Mouse (Mus musculus) heart, embryonic 14.5 days (tissue): ENCODE results near the gene Helz2. TPM values are rescaled to one million over a fixed set of nuclear protein-coding genes. Genes with fewer than 3 reads are reported as not detected.

Source experiments
- ATAC-seq: fragments of 200-750 bp; cut with Nextera tagmentation; 2 replicates; pipeline ENCODE4 v1.8.0; 2017; ENCODE audit warnings: low read depth, moderate TSS enrichment; ENCODE audit not compliant: insufficient number of reproducible peaks, insufficient read depth, low FRiP score
- H3K27ac ChIP-seq, 2 experiments: fragments of 200-500 bp in 1 of 2; fragments of 300-500 bp in 1 of 2; sonication (generic) in 1 of 2; replicated peaks in 1 of 2; 2 replicates each; pipeline ENCODE4 v1.5.1; 2012 to 2014; ENCODE audit warnings: low read depth in 2 of 2, low read length in 2 of 2, control low read depth in 1 of 2, mild to moderate bottlenecking in 1 of 2, mixed read lengths in 1 of 2; ENCODE audit not compliant: control insufficient read depth in 1 of 2, insufficient read depth in 1 of 2
- H3K27me3 ChIP-seq: fragments of 300-500 bp; sonication (generic); 2 replicates; pipeline ENCODE4 v1.6.1; 2014; ENCODE audit warnings: mild to moderate bottlenecking, low read length, control low read depth; ENCODE audit not compliant: control insufficient read depth, insufficient read depth
- H3K36me3 ChIP-seq: fragments of 300-500 bp; sonication (generic); 2 replicates; pipeline ENCODE4 v1.6.1; 2014; ENCODE audit warnings: mild to moderate bottlenecking, control low read depth, low read length, mixed read lengths; ENCODE audit not compliant: control insufficient read depth, insufficient read depth
- H3K4me1 ChIP-seq, 2 experiments: fragments of 200-500 bp in 1 of 2; fragments of 300-500 bp in 1 of 2; sonication (generic) in 1 of 2; 2 replicates each; pipeline ENCODE4 v1.6.1; 2012 to 2014; ENCODE audit warnings: low read length in 2 of 2, control low read depth in 1 of 2, mixed read lengths in 1 of 2; ENCODE audit not compliant: control insufficient read depth in 2 of 2, insufficient read depth in 2 of 2
- H3K4me2 ChIP-seq: fragments of 300-500 bp; sonication (generic); 2 replicates; pipeline ENCODE4 v1.6.1; 2014; ENCODE audit warnings: mild to moderate bottlenecking, low read length
- H3K4me3 ChIP-seq, 2 experiments: fragments of 200-500 bp in 1 of 2; fragments of 300-500 bp in 1 of 2; sonication (generic) in 1 of 2; 2 replicates each; pipeline ENCODE4 v1.5.1; 2012 to 2014; ENCODE audit warnings: low read length in 2 of 2, mild to moderate bottlenecking in 2 of 2, control low read depth in 1 of 2, low read depth in 1 of 2, moderate library complexity in 1 of 2; ENCODE audit not compliant: control insufficient read depth in 1 of 2, insufficient read depth in 1 of 2
- H3K9ac ChIP-seq: fragments of 300-500 bp; sonication (generic); 2 replicates; pipeline ENCODE4 v1.6.1; 2014; ENCODE audit warnings: mild to moderate bottlenecking, low read length
- H3K9me3 ChIP-seq: fragments of 300-500 bp; sonication (generic); 2 replicates; pipeline ENCODE4 v1.6.1; 2016; ENCODE audit warnings: low read length, control low read depth; ENCODE audit not compliant: control insufficient read depth
- WGBS: fragments of 180-500 bp; shearing (Covaris S2); extraction: QIAGEN DNeasy Blood & Tissue Kit; methylation state at CpG from one replicate; pipeline ENCODE4 v1.1.7; 2014; 5-methylcytosine and 5-hydroxymethylcytosine counted together
- polyA plus RNA-seq: library from polyadenylated mRNA; unstranded; fragments of >200 nt; fragmentation: Nextera tagmentation; extraction: Ambion mirVana; gene quantifications from 2 replicates; pipeline ENCODE4 v1.2.1, GENCODE M21; 2014

The Helz2 gene
- polyA plus RNA-seq, 1 experiment from 2014 or later, result 1.3 TPM

DNA sequence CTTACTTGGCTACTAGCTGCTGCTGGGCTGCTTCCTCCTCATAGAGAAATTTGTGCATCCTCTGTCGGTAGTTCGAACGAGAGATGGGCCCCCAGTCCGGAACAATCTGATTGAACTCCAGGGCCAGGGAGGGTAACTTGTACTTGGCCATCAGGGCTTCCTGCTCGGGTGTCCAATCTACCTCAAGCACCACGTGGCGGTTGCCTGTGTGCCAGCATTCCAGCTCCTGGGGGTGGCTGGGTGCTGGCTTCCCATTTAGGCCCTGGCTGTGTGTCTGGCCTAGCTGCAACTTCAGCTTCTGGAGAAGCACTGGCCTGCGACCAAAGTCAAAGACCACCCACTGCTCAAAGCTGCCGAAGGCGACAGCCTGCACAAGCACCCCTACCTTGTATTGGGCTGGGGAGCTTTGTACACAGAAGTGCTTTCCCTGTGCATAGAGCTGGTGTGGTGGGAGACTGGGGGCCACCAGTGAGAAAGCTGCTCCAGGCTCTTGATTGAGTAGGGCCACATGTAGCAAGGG, 3.7 kb downstream of the Helz2 start:
- H3K27ac ChIP-seq, result no peak overlapping the region
- H3K4me2 ChIP-seq, result no peak overlapping the region
- H3K36me3 ChIP-seq, result peaks cover 23% of the 10 kb centered on the region; the same call in 1 of the 2 replicates
- ATAC-seq, result no peak
- no peaks in the 10 kb centered on the region for H3K27me3 ChIP-seq
- no peaks in the 10 kb centered on the region for H3K9me3 ChIP-seq
- H3K4me1 ChIP-seq, result peaks cover 0 to 4% of the 10 kb centered on the region in 2 experiments; a peak in 1 of 4 replicates
- 76% methylated on average over 10 of the region's 10 CpGs for WGBS
- no peak overlapping the region for H3K9ac ChIP-seq
- H3K4me3 ChIP-seq, result no peak overlapping the region

DNA sequence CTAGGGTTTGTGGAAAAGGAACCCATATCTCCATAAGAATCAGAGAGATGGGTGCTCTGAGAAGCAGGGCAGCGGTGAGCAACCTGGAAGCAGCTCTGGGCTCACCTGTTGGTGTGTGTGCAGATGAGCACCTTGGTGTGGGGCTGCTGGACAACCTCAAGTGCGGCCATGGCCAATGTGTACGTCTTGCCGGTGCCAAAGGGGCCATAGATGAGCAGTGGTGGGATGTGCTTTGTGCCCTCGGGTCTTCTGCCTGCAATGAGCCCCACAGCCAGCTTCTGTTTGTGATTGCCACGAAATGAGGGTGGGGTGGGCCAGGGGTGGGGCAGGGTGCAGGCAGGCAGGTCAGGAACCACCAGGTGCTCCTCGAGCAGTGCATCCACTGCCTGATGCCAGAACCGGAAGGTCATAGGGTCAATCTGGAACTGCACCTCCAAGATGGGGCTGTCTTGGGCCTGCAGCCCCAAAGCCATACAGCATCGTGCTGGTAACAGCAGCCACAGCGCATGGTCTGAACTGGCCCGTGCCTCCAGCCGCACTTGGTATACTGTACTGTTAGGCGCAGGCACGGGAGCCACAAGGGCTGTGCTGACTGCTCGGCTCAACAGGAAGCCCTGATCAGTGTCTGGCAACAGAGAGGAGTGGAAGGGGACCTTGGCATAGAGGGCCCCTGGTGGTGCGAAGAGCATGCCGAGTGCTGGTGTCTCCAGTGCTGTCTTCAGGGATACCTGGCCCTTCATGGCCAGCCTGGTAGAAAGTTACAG, 4.4 kb downstream of the Helz2 start:
- Histone ChIP-seq H3K27ac (no peak overlapping the region), H3K27me3 (no peaks in the 10 kb centered on the region), H3K4me1 (peaks cover 0 to 4% of the 10 kb centered on the region in 2 experiments; a peak in 1 of 4 replicates), H3K9ac (no peak overlapping the region), H3K4me2 (no peak overlapping the region), H3K4me3 (no peak overlapping the region), H3K9me3 (no peaks in the 10 kb centered on the region), H3K36me3 (peaks cover 26% of the 10 kb centered on the region; the same call in 1 of the 2 replicates)
- no peak for ATAC-seq
- WGBS, result 82% methylated on average over 17 of the region's 17 CpGs

DNA sequence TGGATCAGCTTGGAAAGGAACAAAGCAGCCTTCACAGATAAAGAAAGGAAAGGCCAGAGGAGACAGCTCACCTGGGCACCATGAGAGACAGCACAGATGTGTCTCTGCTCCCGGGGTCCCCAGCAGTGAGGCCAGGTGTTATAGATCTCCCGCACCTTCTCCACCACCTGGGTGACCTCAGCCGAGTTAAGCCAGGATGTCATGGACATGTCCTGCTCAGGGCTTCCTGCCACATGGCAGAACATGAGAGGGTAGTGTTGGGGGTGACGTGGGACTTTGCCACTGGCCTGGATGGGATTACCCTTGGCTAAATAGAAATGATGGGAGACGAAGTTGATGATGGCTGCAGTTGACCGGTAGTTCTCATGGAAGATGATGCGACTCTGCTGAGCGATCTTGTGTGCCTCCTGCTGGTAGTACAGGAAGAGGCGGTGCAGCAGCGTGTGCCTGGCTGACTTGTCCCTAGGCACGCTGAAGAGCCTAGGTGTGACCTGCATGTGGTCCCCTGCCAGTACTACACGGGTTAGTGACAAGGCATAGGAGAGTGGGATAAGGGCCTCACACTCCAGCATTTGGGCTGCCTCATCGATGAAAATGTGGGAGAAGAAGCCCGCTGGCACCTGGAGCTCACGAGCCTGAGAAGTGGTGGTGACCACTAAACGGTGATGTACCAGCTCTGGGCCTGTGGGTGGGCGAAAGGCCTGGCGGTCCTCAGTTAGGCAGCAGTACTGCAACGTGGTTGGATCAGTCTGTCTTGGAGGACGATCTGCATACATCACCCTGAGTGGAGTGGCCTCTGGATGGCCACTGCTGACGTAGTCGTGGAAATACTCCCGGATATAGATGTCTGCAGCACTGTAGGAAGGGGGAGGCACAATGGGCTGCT, 5.9 kb downstream of the Helz2 start:
- no peak overlapping the region for H3K9ac ChIP-seq
- WGBS, result 82% methylated on average over 23 of the region's 23 CpGs
- no peaks in the 10 kb centered on the region for H3K4me1 ChIP-seq
- ATAC-seq, result no peak
- no peak overlapping the region for H3K4me2 ChIP-seq
- H3K27ac ChIP-seq, result no peak overlapping the region
- no peaks in the 10 kb centered on the region for H3K9me3 ChIP-seq
- H3K4me3 ChIP-seq, result no peak overlapping the region
- H3K27me3 ChIP-seq, result no peaks in the 10 kb centered on the region
- peaks cover 27% of the 10 kb centered on the region; the same call in 1 of the 2 replicates for H3K36me3 ChIP-seq

DNA sequence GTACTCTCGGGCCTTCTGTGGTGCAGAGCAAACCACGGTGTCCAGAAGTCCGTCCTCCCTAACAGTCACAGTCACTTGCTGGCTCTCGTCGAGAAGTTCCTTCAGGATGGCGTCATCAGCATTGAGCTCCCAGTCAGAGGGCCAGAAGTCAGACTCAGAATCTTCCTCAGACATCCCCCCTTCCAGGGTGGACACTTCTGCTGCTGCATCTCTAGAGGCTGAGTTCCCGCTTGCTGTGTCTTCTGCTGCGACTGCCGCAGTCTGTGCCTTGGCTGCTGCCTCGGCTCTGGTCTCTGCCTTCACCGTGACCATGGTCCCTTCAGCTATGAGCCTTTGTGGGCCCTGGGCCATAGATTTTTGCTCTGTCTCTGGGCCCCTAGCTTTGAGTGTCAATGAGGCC, 7.1 kb downstream of the Helz2 start:
- Histone ChIP-seq H3K4me1 (no peaks in the 10 kb centered on the region), H3K36me3 (peaks cover 27% of the 10 kb centered on the region; the same call in 1 of the 2 replicates), H3K9me3 (no peaks in the 10 kb centered on the region), H3K9ac (no peak overlapping the region), H3K27ac (no peak overlapping the region), H3K4me3 (no peak overlapping the region), H3K4me2 (no peak overlapping the region), H3K27me3 (no peaks in the 10 kb centered on the region)
- ATAC-seq, result no peak
- 87% methylated on average over 11 of the region's 11 CpGs for WGBS

DNA sequence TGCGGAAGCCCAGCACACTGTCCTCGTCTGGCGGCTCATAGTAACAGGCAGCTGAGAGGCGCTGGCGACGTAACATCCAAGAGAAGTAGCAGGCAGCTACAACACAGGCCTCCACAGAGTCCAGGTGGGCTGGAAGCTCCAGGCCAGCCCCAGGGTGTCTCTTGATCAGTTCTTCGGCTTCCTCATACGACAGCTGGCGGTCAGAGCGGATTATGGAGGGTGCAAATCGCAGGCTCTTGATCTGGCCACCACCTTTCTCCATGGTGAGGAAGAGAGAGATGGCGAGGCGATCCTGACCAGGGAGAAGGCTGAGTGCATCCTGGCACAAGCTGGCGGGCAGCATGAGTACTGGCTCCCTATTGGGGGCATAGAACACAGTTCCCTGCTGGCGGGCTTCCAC, 8.4 kb downstream of the Helz2 start:
- Histone ChIP-seq H3K4me2 (no peak overlapping the region), H3K36me3 (peaks cover 23% of the 10 kb centered on the region; the same call in 1 of the 2 replicates), H3K27ac (no peak overlapping the region), H3K4me3 (no peak overlapping the region), H3K9ac (no peak overlapping the region), H3K4me1 (no peaks in the 10 kb centered on the region), H3K27me3 (no peaks in the 10 kb centered on the region), H3K9me3 (no peaks in the 10 kb centered on the region)
- no peak for ATAC-seq
- WGBS, result 87% methylated on average over 15 of the region's 15 CpGs

DNA sequence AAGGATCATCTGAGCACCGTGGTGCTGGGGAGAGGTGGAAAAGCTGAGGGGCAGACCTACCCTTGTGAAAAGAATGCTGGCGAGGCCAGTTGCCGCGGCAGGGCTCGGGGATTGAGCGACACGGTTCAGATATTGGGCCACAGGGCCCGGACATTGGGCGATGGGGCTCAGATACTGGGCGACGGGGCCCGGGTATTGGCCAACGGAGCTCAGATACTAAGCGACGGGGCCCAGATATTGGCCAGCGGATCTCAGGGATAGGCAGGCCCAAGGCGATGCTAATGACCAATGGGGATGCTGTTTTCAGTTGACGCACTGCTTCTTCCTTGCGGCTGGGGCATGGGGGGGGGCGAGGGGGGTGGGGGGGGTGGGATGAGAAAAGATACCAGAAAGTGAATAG, 10.7 kb downstream of the Helz2 start:
- Histone ChIP-seq H3K27ac (no peak overlapping the region), H3K9me3 (no peaks in the 10 kb centered on the region), H3K9ac (no peak overlapping the region), H3K4me1 (no peaks in the 10 kb centered on the region), H3K27me3 (no peaks in the 10 kb centered on the region), H3K4me3 (no peak overlapping the region), H3K36me3 (peaks cover 14% of the 10 kb centered on the region; the same call in 1 of the 2 replicates), H3K4me2 (no peak overlapping the region)
- ATAC-seq, result no peak
- 73% methylated on average over 20 of the region's 20 CpGs for WGBS

DNA sequence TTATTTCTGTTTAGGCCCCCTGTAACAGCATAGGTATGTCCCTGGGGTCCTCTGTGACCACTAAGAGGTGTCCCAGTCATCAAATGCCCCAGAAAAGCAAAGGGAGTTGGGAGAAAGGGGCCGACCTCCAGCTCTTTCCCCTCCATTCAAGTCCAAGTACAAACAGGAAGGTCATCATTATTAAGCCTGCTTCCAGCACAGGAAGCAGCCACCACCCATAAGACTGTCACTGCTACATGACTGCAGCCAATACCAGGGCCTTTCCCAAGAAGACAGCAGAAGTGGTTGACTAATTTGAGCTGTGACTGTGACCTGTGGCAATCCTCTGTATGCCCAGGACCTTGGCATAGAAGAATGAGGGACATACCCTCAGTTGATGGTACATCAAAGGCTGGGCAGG, 13.5 kb downstream of the Helz2 start:
- Histone ChIP-seq H3K9ac (no peak overlapping the region), H3K4me3 (no peak overlapping the region), H3K27ac (no peak overlapping the region), H3K9me3 (no peaks in the 10 kb centered on the region), H3K4me1 (no peaks in the 10 kb centered on the region), H3K4me2 (no peak overlapping the region), H3K27me3 (no peaks in the 10 kb centered on the region), H3K36me3 (peaks cover 6% of the 10 kb centered on the region; the same call in 1 of the 2 replicates)
- ATAC-seq, result no peak
- 61% methylated on average over 1 of the region's 1 CpGs for WGBS
